Mouse (Mus musculus) neural tube, embryonic 15.5 days (tissue): ENCODE measurements around the gene Gm10639. TPM values are rescaled to one million over a fixed set of nuclear protein-coding genes. Genes with fewer than 3 reads are reported as not detected.
A peak's percentile ranks its signal among the peaks of the same experiment; 100 is the strongest.
"Not testable (repeated sequence)": the region's sequence is repeated elsewhere in the genome, so short reads cannot be mapped to it uniquely, and the experiment has no call there.

ENCODE experiments used
- ATAC-seq: fragments of 200-750 bp; cut with Nextera tagmentation; 2 replicates; pipeline ENCODE4 v1.8.0; 2017; ENCODE audit warnings: mild to moderate bottlenecking, moderate TSS enrichment, moderate library complexity; ENCODE audit not compliant: low FRiP score
- H3K27ac ChIP-seq: fragments of 300-500 bp; sonication (generic); replicated peaks from 2 replicates; pipeline ENCODE4 v1.5.1; 2015; ENCODE audit warnings: mild to moderate bottlenecking, inconsistent platforms
- H3K27me3 ChIP-seq: fragments of 300-500 bp; sonication (generic); replicated peaks from 2 replicates; pipeline ENCODE4 v1.6.1; 2015; ENCODE audit warnings: inconsistent platforms
- H3K36me3 ChIP-seq: fragments of 300-500 bp; sonication (generic); 2 replicates; pipeline ENCODE4 v1.6.1; 2015; ENCODE audit warnings: inconsistent platforms
- H3K4me1 ChIP-seq: fragments of 300-500 bp; sonication (generic); 2 replicates; pipeline ENCODE4 v1.6.1; 2015; ENCODE audit warnings: inconsistent platforms
- H3K4me2 ChIP-seq: fragments of 300-500 bp; sonication (generic); 2 replicates; pipeline ENCODE4 v1.6.1; 2015; ENCODE audit warnings: inconsistent platforms, mild to moderate bottlenecking, moderate library complexity
- H3K4me3 ChIP-seq: fragments of 300-500 bp; sonication (generic); replicated peaks from 2 replicates; pipeline ENCODE4 v1.5.1; 2015; ENCODE audit warnings: mild to moderate bottlenecking, inconsistent platforms
- H3K9ac ChIP-seq: fragments of 300-500 bp; sonication (generic); replicated peaks from 2 replicates; pipeline ENCODE4 v1.6.1; 2015; ENCODE audit warnings: mild to moderate bottlenecking, inconsistent platforms
- H3K9me3 ChIP-seq: fragments of 300-500 bp; sonication (generic); replicated peaks from 2 replicates; pipeline ENCODE4 v1.6.1; 2016; ENCODE audit warnings: inconsistent platforms
- WGBS: fragments of 180-500 bp; shearing (Covaris S2); methylation state at CpG from one replicate; pipeline ENCODE4 v1.1.7; 2015; ENCODE audit warnings: mixed read lengths; 5-methylcytosine and 5-hydroxymethylcytosine counted together
- polyA plus RNA-seq: library from polyadenylated mRNA; unstranded; fragments of >200 nt; fragmentation: Nextera tagmentation; extraction: Ambion mirVana; gene quantifications from 2 replicates; pipeline ENCODE4 v1.2.1, GENCODE M21; 2015

The Gm10639 gene
- not detected in 2 replicates for polyA plus RNA-seq

DNA sequence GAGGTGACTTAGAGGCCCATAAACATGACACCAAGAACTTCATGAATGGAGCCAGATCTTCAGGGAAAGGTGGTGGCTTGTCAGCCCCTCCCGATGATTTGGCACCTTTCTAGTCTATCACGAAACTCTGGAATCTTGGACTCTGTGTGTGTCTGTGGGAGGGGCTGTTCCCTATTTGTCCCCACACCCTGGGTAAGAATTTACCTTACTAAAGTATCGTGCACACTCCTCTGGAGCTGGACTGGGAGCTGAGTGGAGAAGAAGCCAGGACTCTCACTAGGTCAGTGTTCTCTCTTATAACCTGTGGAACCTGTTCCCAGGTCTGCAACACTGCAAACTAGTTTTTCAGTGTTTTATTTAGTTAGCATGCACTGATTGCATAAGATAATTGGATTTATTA lies at the start of gene Gm10639:
TSS of gene Gm10639 (plus strand) at position 201 of the 400 bp plus-strand sequence.
- ATAC-seq, H3K36me3 ChIP-seq: not testable (repeated sequence)
- WGBS = 86% methylated on average over 3 of the region's 3 CpGs

DNA sequence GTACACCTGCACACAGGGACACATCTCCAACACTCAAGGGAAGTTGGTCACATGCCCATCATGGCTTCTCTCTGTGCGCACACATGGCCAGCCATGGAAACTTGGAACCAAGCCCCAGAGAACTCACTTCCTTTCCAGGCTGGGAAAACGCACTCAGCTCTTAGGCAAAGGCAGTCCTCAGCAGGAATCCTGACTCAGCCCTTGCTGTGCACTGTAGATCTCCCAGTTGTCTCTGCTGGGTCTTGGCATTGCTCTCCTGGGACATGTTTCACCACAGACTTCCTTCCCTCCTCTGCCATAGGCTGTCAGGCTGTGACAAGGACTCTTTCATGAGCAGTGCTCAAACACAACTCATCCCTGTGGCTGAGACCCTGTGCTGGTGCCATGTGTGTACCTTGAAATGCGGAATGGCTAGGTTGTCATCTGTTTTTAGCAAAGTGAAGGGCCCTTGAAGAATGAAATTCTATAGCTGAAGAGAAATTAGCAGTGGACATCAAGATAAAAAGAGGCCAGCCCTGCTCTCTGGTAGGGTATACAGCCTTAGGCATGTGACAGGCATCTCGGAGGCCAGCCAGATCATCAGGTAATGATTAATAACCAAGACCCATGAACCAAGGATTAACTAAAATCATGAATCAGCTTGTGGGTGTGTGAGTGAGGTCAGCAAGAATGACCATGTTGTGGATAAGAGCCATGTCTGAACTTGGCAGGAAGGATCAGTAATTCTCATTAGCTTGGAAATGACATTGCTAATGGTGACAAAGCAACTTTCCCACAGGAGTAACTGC lies 33.8 kb upstream of the Gm10639 start:
- ATAC-seq, H3K4me3 ChIP-seq, H3K9ac ChIP-seq, H3K4me1 ChIP-seq, H3K27me3 ChIP-seq, H3K27ac ChIP-seq, H3K4me2 ChIP-seq, H3K36me3 ChIP-seq, H3K9me3 ChIP-seq: not testable (repeated sequence)
- WGBS = 81% methylated on average over 4 of the region's 4 CpGs

More for the DNA sequence above, at the start of gene Gm10639:
- H3K4me2 ChIP-seq, H3K27me3 ChIP-seq, H3K4me1 ChIP-seq, H3K9ac ChIP-seq, H3K27ac ChIP-seq, H3K4me3 ChIP-seq, H3K9me3 ChIP-seq: not testable (repeated sequence)

DNA sequence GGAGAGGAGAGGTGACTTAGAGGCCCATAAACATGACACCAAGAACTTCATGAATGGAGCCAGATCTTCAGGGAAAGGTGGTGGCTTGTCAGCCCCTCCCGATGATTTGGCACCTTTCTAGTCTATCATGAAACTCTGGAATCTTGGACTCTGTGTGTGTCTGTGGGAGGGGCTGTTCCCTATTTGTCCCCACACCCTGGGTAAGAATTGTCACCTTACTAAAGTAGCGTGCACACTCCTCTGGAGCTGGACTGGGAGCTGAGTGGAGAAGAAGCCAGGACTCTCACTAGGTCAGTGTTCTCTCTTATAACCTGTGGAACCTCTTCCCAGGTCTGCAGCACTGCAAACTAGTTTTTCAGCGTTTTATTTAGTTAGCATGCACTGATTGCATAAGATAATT lies 32.8 kb upstream of the Gm10639 start, which contains the start of gene Gm3776:
TSS of gene Gm3776 (plus strand) at position 216 of the 400 bp plus-strand sequence.
- H3K4me3 ChIP-seq, H3K36me3 ChIP-seq, H3K4me2 ChIP-seq, H3K9ac ChIP-seq, H3K27ac ChIP-seq, ATAC-seq, H3K27me3 ChIP-seq, H3K9me3 ChIP-seq, H3K4me1 ChIP-seq: not testable (repeated sequence)
- WGBS = 91% methylated on average over 1 of the region's 3 CpGs

DNA sequence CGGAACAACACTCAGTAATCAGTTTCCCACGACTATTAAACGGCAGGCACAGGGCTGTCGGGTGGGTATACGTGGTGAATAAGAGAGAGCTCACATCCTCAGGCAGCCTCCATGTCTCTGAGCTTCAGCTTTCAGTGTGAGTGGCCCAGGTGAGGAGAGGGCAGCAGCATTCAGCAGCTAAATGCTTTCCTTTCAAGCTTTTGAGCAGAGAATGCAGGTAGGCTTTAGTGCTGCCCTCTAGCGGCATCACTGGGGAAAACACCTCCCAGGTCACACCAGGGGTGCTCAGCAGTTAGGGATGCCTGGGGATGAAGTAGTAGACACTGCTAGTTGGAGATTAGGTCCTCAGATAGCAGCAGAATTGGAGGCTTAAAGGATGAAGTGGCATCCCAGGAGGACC lies 30.0 kb upstream of the Gm10639 start:
- WGBS = 0% methylated on average over 1 of the region's 6 CpGs
- not testable (repeated sequence) for H3K4me2 ChIP-seq, H3K4me1 ChIP-seq, H3K9me3 ChIP-seq, H3K27ac ChIP-seq, H3K9ac ChIP-seq, H3K4me3 ChIP-seq, H3K27me3 ChIP-seq, H3K36me3 ChIP-seq
- ATAC-seq = peak; percentile 66

DNA sequence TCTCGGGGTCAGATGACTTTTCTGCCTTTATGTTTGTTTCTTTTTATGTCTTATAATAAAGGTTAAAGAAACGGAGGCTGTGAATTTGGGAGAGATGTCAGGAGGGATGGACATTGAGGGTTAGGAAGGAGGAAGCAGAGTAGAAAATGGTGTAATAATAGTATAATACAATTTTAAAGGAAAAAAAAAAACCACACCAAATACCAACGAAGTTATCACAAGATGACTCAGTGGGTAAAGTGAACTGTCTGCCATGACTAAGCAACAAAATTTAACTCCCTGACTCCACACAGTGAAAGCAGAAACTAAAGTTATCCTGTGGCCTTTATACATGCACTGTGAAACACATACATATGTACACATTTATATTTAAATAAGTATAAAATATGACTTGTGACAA lies 18.8 kb upstream of the Gm10639 start:
- 89% methylated on average over 3 of the region's 3 CpGs for WGBS
- H3K9me3 ChIP-seq = not testable (repeated sequence)

DNA sequence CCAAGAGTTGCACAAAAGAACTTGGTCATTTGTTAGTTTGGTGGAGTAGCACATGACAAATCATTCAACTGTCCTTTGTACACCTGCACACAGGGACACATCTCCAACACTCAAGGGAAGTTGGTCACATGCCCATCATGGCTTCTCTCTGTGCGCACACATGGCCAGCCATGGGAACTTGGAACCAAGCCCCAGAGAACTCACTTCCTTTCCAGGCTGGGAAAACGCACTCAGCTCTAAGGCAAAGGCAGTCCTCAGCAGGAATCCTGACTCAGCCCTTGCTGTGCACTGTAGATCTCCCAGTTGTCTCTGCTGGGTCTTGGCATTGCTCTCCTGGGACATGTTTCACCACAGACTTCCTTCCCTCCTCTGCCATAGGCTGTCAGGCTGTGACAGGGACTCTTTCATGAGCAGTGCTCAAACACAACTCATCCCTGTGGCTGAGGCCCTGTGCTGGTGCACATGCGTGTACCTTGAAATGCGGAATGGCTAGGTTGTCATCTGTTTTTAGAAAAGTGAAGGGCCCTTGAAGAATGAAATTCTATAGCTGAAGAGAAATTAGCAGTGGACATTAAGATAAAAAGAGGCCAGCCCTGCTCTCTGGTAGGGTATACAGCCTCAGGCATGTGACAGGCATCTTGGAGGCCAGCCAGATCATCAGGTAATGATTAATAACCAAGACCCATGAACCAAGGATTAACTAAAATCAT lies 7.6 kb upstream of the Gm10639 start:
- WGBS = 80% methylated on average over 4 of the region's 4 CpGs
- H3K36me3 ChIP-seq, H3K9me3 ChIP-seq, ATAC-seq, H3K4me2 ChIP-seq, H3K27ac ChIP-seq, H3K4me1 ChIP-seq, H3K27me3 ChIP-seq, H3K4me3 ChIP-seq, H3K9ac ChIP-seq: not testable (repeated sequence)

More for the DNA sequence above, 18.8 kb upstream of the Gm10639 start:
- ATAC-seq, H3K36me3 ChIP-seq, H3K9ac ChIP-seq, H3K4me1 ChIP-seq, H3K4me2 ChIP-seq, H3K27ac ChIP-seq, H3K27me3 ChIP-seq, H3K4me3 ChIP-seq: not testable (repeated sequence)

DNA sequence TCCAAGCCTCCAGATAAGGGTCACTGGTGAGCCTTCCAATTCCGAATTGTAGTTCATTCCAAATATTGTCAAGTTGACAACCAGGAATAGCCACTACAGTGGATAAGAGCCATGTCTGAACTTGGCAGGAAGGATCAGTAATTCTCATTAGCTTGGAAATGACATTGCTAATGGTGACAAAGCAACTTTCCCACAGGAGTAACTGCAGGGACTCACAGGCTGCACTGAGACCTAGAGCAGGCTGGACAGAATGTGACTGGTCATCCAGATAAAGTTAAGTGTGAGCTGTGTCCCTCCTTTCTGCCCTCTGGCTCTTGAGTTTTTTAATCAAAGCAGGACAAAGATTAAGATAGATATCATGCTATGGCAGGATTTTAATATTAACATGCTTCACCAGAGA lies 660 bp upstream of the Gm10639 start:
- 71% methylated on average over 1 of the region's 1 CpGs for WGBS
- H3K27me3 ChIP-seq, H3K4me1 ChIP-seq, H3K27ac ChIP-seq, H3K4me3 ChIP-seq, H3K9ac ChIP-seq, ATAC-seq, H3K4me2 ChIP-seq, H3K36me3 ChIP-seq, H3K9me3 ChIP-seq: not testable (repeated sequence)

DNA sequence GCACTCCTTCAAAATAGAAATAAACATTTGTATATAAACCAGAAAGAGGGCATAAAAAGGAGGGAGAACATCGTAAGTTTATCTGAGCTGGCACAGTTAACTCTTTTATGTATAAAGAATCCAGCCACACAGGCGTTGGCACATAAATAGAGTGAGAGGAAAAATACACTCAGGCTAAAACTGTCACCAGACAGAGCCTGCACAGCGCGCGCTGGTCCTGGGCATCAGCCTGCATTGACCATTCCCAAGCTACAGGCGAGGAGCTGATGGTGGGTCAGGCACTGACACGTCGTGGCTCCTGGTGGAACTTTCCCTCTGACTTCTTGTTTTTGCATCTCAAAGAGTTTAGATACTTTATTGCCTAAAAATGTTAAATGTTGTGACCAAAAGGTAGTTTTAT lies 2.7 kb downstream of the Gm10639 start:
- not testable (repeated sequence) for H3K4me2 ChIP-seq, ATAC-seq, H3K27me3 ChIP-seq, H3K36me3 ChIP-seq, H3K4me1 ChIP-seq, H3K4me3 ChIP-seq, H3K9ac ChIP-seq, H3K9me3 ChIP-seq, H3K27ac ChIP-seq
- 90% methylated on average over 8 of the region's 8 CpGs for WGBS

DNA sequence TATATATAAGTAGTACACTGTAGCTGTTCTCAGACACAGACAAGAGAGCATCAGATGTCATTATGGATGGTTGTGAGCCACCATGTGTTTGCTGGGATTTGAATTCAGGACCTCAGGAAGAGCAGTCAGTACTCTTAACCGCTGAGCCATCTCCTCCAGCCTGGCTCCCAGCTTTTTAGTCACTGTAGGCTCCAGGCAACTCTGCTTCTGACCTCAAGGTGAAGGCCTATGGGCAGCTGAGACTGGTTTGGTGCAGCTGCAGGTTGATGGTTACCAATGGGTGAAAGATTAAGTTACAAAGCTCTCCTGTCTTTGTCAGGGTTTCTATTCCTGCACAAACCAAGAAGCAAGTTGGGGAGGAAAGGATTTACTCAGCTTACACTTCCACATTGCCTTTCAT lies 4.0 kb downstream of the Gm10639 start:
- H3K4me2 ChIP-seq, H3K36me3 ChIP-seq, H3K4me3 ChIP-seq, H3K4me1 ChIP-seq, H3K9ac ChIP-seq, ATAC-seq, H3K9me3 ChIP-seq, H3K27me3 ChIP-seq, H3K27ac ChIP-seq: not testable (repeated sequence)
- WGBS = 89% methylated on average over 1 of the region's 1 CpGs

DNA sequence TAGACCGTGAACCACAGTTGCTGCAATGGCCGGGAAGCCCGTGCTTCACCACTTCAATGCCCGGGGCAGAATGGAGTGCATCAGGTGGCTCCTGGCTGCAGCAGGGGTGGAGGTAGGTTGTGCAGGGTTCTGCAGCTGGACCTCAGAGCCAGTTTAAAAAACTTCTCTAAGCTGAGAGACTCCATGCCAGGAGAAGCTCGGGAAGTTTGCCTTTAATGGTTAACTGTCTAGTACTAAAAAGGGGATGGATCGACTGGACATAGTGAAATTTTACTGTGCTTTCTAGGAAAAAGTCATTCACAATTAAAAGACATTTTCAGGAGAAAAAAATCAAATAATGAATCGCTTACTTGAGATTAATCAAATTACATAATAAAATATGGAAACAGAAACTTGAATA lies 5.1 kb downstream of the Gm10639 start:
- not testable (repeated sequence) for H3K36me3 ChIP-seq, ATAC-seq, H3K9me3 ChIP-seq, H3K27ac ChIP-seq, H3K27me3 ChIP-seq, H3K4me1 ChIP-seq, H3K4me3 ChIP-seq, H3K9ac ChIP-seq, H3K4me2 ChIP-seq
- 85% methylated on average over 7 of the region's 7 CpGs for WGBS

DNA sequence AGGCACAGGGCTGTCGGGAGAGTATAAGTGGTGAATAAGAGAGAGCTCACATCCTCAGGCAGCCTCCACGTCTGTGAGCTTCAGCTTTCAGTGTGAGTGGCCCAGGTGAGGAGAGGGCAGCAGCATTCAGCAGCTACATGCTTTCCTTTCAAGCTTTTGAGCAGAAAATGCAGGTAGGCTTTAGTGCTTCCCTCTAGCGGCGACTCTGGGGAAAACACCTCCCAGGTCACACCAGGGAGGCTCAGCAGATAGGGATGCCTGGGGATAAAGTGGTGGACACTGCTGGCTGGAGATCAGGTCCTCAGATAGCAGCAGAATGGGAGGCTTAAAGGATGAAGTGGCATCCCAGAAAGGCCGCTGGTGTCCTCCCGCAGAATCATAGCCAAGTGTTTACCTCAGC lies 6.4 kb downstream of the Gm10639 start:
- H3K4me3 ChIP-seq, H3K9ac ChIP-seq, H3K9me3 ChIP-seq, H3K4me2 ChIP-seq, ATAC-seq, H3K36me3 ChIP-seq, H3K27ac ChIP-seq, H3K27me3 ChIP-seq, H3K4me1 ChIP-seq: not testable (repeated sequence)
- WGBS = 16% methylated on average over 6 of the region's 6 CpGs

DNA sequence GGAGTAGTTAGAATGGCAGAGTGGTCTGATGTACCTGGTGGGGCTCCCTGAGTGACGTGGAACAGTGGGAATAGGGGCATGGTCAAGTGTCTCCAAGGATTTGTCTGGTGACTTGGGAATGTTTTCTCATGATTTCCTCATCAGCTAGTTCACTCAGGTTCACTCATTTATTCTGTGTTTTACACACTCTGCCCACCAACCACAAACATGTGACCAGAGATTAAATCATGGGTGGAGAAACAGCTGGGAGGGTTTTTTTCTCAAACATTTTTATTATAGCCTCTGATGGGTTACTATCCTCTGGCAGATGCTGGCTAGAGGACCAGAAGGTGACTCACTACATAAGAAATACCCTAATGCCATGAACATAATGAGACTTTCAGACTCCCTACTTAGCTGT lies 8.5 kb downstream of the Gm10639 start:
- Histone ChIP-seq H3K27me3 (no peaks in the 10 kb centered on the region), H3K9me3 (no peaks in the 10 kb centered on the region), H3K4me2 (no peak overlapping the region), H3K9ac (no peak overlapping the region), H3K4me3 (no peak overlapping the region), H3K4me1 (no peaks in the 10 kb centered on the region), H3K27ac (no peak overlapping the region), H3K36me3 (no peaks in the 10 kb centered on the region)
- 92% methylated on average over 1 of the region's 1 CpGs for WGBS
- no peak for ATAC-seq
